Mouse (Mus musculus) liver, embryonic 14.5 days (tissue): ENCODE measurements at regions not wholly inside any gene's neighbourhood (a gene's known extent, or its start where the extent isn't known, plus 50 kb on each side); places are given as distances from the start of the nearest gene placed in this dataset.

Source experiments
- CTCF ChIP-seq: IDR thresholded peaks from 2 replicates; pipeline ENCODE4 v1.5.1; 2016; ENCODE audit warnings: antibody characterized with exemption, low read depth, control low read depth
- EP300 ChIP-seq: IDR thresholded peaks from 2 replicates; pipeline ENCODE4 v1.6.1; 2016; ENCODE audit warnings: antibody characterized with exemption, low read depth

DNA sequence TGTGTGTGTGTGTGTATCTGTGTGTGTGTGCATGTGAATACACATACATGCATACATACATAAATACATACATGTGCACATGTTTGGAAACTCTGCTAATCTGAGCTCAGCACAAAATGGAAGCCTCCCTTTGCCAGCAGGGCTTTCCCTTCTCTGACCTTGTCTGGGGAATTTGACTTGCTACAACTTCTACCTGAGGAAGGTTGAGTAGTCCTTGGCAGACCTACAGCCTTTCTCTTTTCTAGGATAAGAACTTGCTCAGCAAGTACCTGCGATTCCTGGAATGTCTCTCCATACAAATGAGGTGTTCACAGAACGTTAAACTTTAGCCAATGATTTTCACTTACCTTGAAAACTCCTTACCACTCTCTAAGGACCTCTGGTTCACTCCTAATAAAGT, 472.7 kb upstream of the Nr2f2 start:
- TF ChIP-seq CTCF = no peak
- no peak for TF ChIP-seq EP300
